In genomic region chr10:95262388-95262787, GRCm38 (mm10) we compare ENCODE assay signal across 10 mouse cellular contexts.
DNase-seq lines count a peak whose midpoint lies in the region; ATAC-seq and TF ChIP-seq lines count a peak whose summit lies in the region.
"Had no signal": no experiment of that assay in that cellular context is flagged by ENCODE, and none has a peak within 500 bp of the region (broad histone marks: within the 10 kb centered on the region; RNA-seq: fewer than 3 reads in every experiment).

No protein-coding gene starts in this region.

- peaks cover 11% of the 10 kb centered on the region for H3K4me1 ChIP-seq in limb, embryonic 11.5 days (ENCODE audit: control insufficient read depth, insufficient read depth, low read length)
- peaks cover 41% of the 10 kb centered on the region for H3K4me1 ChIP-seq in limb, embryonic 10.5 days
- H3K4me1 ChIP-seq in G1E (ENCODE audit: insufficient read depth, low read depth, low read length): peaks cover 81% of the 10 kb centered on the region
- H3K4me1 ChIP-seq in heart, embryonic 11.5 days (ENCODE audit: control insufficient read depth, insufficient read depth, low read length): peaks cover 4% of the 10 kb centered on the region; the same call in 1 of the 2 replicates
- no peaks in the 10 kb centered on the region for H3K4me1 ChIP-seq in small intestine, adult 2 months (ENCODE audit: control insufficient read depth, insufficient read depth, insufficient read length, low read length)
- H3K4me1 ChIP-seq in forebrain, embryonic 15.5 days: peaks cover 35% of the 10 kb centered on the region

- 17% methylated on average over 11 of the region's 11 CpGs for WGBS in limb, embryonic 11.5 days
- WGBS in limb, embryonic 10.5 days: 12% methylated on average over 11 of the region's 11 CpGs
- 12% methylated on average over 11 of the region's 11 CpGs for WGBS in heart, embryonic 11.5 days (ENCODE audit: insufficient replicate concordance)
- WGBS in small intestine, adult 2 months: 45% methylated on average over 11 of the region's 11 CpGs
- WGBS in forebrain, embryonic 15.5 days: 42% methylated on average over 11 of the region's 11 CpGs

- H3K9me3 ChIP-seq in limb, embryonic 11.5 days (ENCODE audit: control insufficient read depth, low read length): no peaks in the 10 kb centered on the region
- H3K9me3 ChIP-seq in limb, embryonic 10.5 days (replicated peaks): no peaks in the 10 kb centered on the region
- H3K9me3 ChIP-seq in G1E (replicated peaks): no peaks in the 10 kb centered on the region
- no peaks in the 10 kb centered on the region for H3K9me3 ChIP-seq in heart, embryonic 11.5 days (replicated peaks; ENCODE audit: control insufficient read depth, low read length)
- H3K9me3 ChIP-seq in forebrain, embryonic 15.5 days: no peaks in the 10 kb centered on the region
- H3K9me3 ChIP-seq: midbrain, embryonic 12.5 days had no signal

- H3K4me2 ChIP-seq in limb, embryonic 11.5 days (ENCODE audit: low read depth, severe bottlenecking): no peak overlapping the region
- no peak overlapping the region for H3K4me2 ChIP-seq in heart, embryonic 11.5 days
- H3K4me2 ChIP-seq in forebrain, embryonic 15.5 days (replicated peaks): no peak overlapping the region
- H3K4me2 ChIP-seq: midbrain, embryonic 12.5 days had no signal

- H3K27me3 ChIP-seq in limb, embryonic 11.5 days (ENCODE audit: control insufficient read depth, insufficient read depth, low read length): 0 out of 2 replicates have a peak, but pooled peaks cover 3% of the 10 kb centered on the region
- H3K27me3 ChIP-seq in limb, embryonic 10.5 days (ENCODE audit: low read depth, poor library complexity, severe bottlenecking): peaks cover 37% of the 10 kb centered on the region
- no peaks in the 10 kb centered on the region; the same call in 1 of the 2 replicates for H3K27me3 ChIP-seq in G1E (ENCODE audit: insufficient read depth, low read length)
- H3K27me3 ChIP-seq in heart, embryonic 11.5 days (ENCODE audit: control insufficient read depth, insufficient read depth, low read length): no peaks in the 10 kb centered on the region
- no peaks in the 10 kb centered on the region for H3K27me3 ChIP-seq in small intestine, adult 2 months (ENCODE audit: control insufficient read depth, insufficient read depth, low read length)
- H3K27me3 ChIP-seq in forebrain, embryonic 15.5 days: peaks cover 14% of the 10 kb centered on the region

- H3K4me3 ChIP-seq in limb, embryonic 11.5 days (ENCODE audit: low read depth, low read length): no peak overlapping the region
- H3K4me3 ChIP-seq in limb, embryonic 10.5 days: no peak overlapping the region
- peak overlapping the region; percentile 62; the same call in 1 of the 2 replicates for H3K4me3 ChIP-seq in G1E (ENCODE audit: low read depth, low read length)
- no peak overlapping the region for H3K4me3 ChIP-seq in heart, embryonic 11.5 days (ENCODE audit: low read depth, low read length)
- H3K4me3 ChIP-seq in small intestine, adult 2 months (ENCODE audit: low read depth, low read length): no peak overlapping the region
- no peak overlapping the region for H3K4me3 ChIP-seq in forebrain, embryonic 15.5 days
- H3K4me3 ChIP-seq: midbrain, embryonic 12.5 days had no signal

- no peaks in the 10 kb centered on the region for H3K36me3 ChIP-seq in limb, embryonic 11.5 days (ENCODE audit: control insufficient read depth, insufficient read depth, low read length)
- H3K36me3 ChIP-seq in limb, embryonic 10.5 days: no peaks in the 10 kb centered on the region
- H3K36me3 ChIP-seq in G1E (replicated peaks): no peaks in the 10 kb centered on the region
- H3K36me3 ChIP-seq in heart, embryonic 11.5 days (ENCODE audit: control insufficient read depth, insufficient read depth, low read length): no peaks in the 10 kb centered on the region
- H3K36me3 ChIP-seq in small intestine, adult 2 months (ENCODE audit: control insufficient read depth, insufficient read depth, low read length): no peaks in the 10 kb centered on the region
- no peaks in the 10 kb centered on the region for H3K36me3 ChIP-seq in forebrain, embryonic 15.5 days
- H3K36me3 ChIP-seq: midbrain, embryonic 12.5 days had no signal

- H3K9ac ChIP-seq in limb, embryonic 11.5 days (ENCODE audit: low read length): no peak overlapping the region
- 0 out of 2 replicates have a peak overlapping the region, but pooled peaks have one; percentile 28 for H3K9ac ChIP-seq in heart, embryonic 11.5 days (ENCODE audit: low read depth, low read length)
- H3K9ac ChIP-seq in forebrain, embryonic 15.5 days (replicated peaks): no peak overlapping the region
- H3K9ac ChIP-seq: midbrain, embryonic 12.5 days had no signal

- ATAC-seq in limb, embryonic 11.5 days (ENCODE audit: insufficient number of reproducible peaks, low FRiP score, low TSS enrichment, low read depth): no peak
- ATAC-seq in G1E (ENCODE audit: extremely low read depth, insufficient number of reproducible peaks, low FRiP score, poor library complexity, severe bottlenecking): no peak
- ATAC-seq in heart, embryonic 11.5 days (replicated peaks; ENCODE audit: insufficient number of reproducible peaks, low FRiP score, low TSS enrichment): 0 out of 2 replicates have a peak, but pooled peaks have one; percentile 18
- ATAC-seq in forebrain, embryonic 15.5 days (replicated peaks): no peak

- no peak overlapping the region for H3K27ac ChIP-seq in limb, embryonic 11.5 days (replicated peaks; ENCODE audit: low read depth, low read length)
- no peak overlapping the region for H3K27ac ChIP-seq in limb, embryonic 10.5 days
- no peak overlapping the region for H3K27ac ChIP-seq in heart, embryonic 11.5 days (ENCODE audit: low read depth, low read length)
- H3K27ac ChIP-seq in small intestine, adult 2 months (ENCODE audit: insufficient read depth, low read depth, low read length): peak overlapping the region; percentile 19; the same call in 1 of the 2 replicates
- no peak overlapping the region for H3K27ac ChIP-seq in forebrain, embryonic 15.5 days (replicated peaks)
- H3K27ac ChIP-seq: kidney, postnatal 0 days; midbrain, embryonic 12.5 days had no signal

- DNase-seq in limb, embryonic 11.5 days (ENCODE audit: low spot score): peak; percentile 29
- DNase-seq in limb, embryonic 10.5 days (ENCODE audit: low spot score): no peak
- no peak for DNase-seq in G1E (ENCODE audit: low spot score)
- no peak for DNase-seq in frontal cortex, postnatal 36 days (ENCODE audit: low spot score in 2 of 2)
- DNase-seq: right cerebral cortex, postnatal 4 days had no signal

- no peak for TF ChIP-seq POLR2A in small intestine, adult 2 months (IDR thresholded peaks at IDR 0.05; ENCODE audit: low read depth, low read length)

- TF ChIP-seq CTCF in G1E (IDR thresholded peaks at IDR 0.05; ENCODE audit: low read depth, low read length): no peak
- no peak for TF ChIP-seq CTCF in small intestine, adult 2 months (IDR thresholded peaks at IDR 0.05; ENCODE audit: extremely low read depth, insufficient read length, insufficient replicate concordance, low read depth, low read length)
